Mouse (Mus musculus): ENCODE results near the gene Pcyt1a. TPM values are rescaled to one million over a fixed set of nuclear protein-coding genes. Genes with fewer than 3 reads are reported as not detected.

Gene Pcyt1a
- polyA plus RNA-seq, 1 experiment = 49.6 TPM

DNA sequence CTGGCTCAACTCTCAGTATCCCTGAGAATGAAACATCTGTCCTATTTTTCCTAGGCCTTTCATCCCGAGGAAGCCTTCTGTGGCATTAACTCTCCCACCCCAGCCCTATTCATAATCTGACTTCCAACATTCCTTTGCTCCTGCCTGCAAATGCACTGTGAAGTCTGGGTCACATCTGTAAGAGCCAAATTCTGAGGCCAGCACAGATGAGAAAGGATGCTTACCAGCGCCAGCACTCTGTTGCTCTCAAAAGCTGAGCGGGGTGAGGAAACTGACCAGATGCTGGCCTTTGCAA lies 34.2 kb upstream of the Pcyt1a start:
- 68% methylated on average over 3 of the region's 3 CpGs for WGBS
- H3K4me3 ChIP-seq (replicated peaks; ENCODE audit: control insufficient read depth, low read depth, low read length) = no peak overlapping the region
- H3K4me1 ChIP-seq (ENCODE audit: control insufficient read depth, insufficient read depth, low read length) = peaks cover 1% of the 10 kb centered on the region; the same call in 1 of the 2 replicates
- TF ChIP-seq CTCF (IDR thresholded peaks at IDR 0.05; ENCODE audit: control insufficient read depth, insufficient read depth, low read length) (no peak), POLR2A (IDR thresholded peaks at IDR 0.05; ENCODE audit: borderline replicate concordance, control insufficient read depth, low read depth, low read length) (no peak)
- no peak overlapping the region for H3K27ac ChIP-seq (ENCODE audit: control insufficient read depth, insufficient read depth, low read depth, low read length, poor library complexity)

DNA sequence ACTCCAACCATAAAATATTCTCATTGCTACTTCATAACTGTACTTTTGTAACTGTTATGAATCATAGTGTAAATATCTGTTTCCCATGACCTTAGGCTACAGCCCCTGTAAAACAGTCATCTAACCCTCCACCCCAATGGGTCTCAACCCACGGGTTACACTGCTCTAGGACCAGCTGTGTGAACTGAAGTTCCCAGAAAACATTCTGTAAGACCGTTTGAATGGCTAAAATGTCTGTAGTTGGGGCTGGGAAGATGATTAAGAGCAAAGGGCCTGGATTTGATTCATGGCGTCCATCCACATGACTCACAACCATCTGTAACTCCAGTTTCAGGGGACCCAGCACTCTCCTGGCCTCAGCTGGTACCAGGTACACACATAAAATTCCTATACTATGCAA lies 32.5 kb upstream of the Pcyt1a start:
- WGBS = 77% methylated on average over 3 of the region's 3 CpGs
- no peak overlapping the region for H3K27ac ChIP-seq (ENCODE audit: control insufficient read depth, insufficient read depth, low read depth, low read length, poor library complexity)
- peaks cover 4% of the 10 kb centered on the region for H3K4me1 ChIP-seq (ENCODE audit: control insufficient read depth, insufficient read depth, low read length)
- no peak for TF ChIP-seq CTCF (IDR thresholded peaks at IDR 0.05; ENCODE audit: control insufficient read depth, insufficient read depth, low read length)
- TF ChIP-seq POLR2A (IDR thresholded peaks at IDR 0.05; ENCODE audit: borderline replicate concordance, control insufficient read depth, low read depth, low read length) = no peak
- H3K4me3 ChIP-seq (replicated peaks; ENCODE audit: control insufficient read depth, low read depth, low read length) = no peak overlapping the region

DNA sequence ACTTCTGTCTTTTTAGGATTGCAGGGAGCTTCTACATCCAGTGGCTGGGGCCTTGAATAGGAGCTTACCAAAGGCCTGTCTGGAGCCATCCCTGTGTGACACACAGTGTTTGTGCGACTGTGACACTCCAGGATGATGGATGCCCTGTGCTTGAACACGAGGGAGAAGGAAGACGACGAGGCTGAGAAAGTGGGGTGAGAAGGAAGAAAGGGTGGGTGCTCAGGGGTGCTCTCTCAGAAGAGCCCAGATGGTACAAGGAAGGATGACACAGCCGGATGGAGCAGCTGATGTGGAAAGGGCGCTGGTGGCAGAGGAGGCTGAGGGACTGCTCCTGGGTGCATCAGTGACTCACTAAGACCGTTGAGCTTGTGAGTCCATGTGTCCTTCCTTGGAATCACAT lies 30.5 kb upstream of the Pcyt1a start, which contains the start of gene Tm4sf19:
Gene Tm4sf19, plus strand, starts transcription at position 240 of the 400 bp plus-strand sequence.
- H3K27ac ChIP-seq (ENCODE audit: control insufficient read depth, insufficient read depth, low read depth, low read length, poor library complexity) = no peak within 1 kb of the TSS
- H3K4me3 ChIP-seq (replicated peaks; ENCODE audit: control insufficient read depth, low read depth, low read length) = no peak within 1 kb of the TSS
- 60% methylated on average over 7 of the region's 7 CpGs for WGBS
- TF ChIP-seq POLR2A (IDR thresholded peaks at IDR 0.05; ENCODE audit: borderline replicate concordance, control insufficient read depth, low read depth, low read length) (no peak), CTCF (IDR thresholded peaks at IDR 0.05; ENCODE audit: control insufficient read depth, insufficient read depth, low read length) (no peak)
- peaks cover 4% of the 10 kb centered on the region for H3K4me1 ChIP-seq (ENCODE audit: control insufficient read depth, insufficient read depth, low read length)

DNA sequence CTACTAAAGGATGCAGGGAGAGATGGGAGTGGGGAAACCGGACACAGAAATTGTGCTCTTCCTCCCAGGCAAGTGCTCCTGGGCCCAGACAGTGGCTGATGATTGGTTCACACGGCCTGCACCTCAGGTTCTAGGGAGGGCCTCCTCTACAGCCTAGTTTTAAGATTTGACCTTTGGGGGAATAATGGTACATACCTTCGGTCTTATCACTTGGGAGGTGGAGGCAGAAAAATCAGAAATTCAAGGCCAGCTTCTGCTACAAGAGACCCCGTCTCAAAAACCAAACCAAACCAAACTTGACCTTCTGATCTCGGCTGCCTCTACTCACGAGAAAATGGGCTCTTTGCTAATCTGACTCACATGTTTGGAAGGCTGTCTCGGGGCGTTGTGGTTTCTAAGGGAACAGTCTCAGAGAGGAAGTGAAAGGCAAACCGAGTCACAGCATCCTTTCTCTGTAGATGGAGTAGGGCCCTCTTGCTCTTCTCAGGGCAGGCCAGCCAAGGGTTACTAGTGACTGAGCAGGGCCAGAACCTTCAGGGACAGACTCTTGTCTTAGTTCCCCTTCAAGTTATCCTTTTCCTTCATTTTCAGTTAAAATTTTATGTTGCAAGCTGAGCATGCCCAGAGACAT lies 29.3 kb upstream of the Pcyt1a start:
- WGBS = 41% methylated on average over 9 of the region's 9 CpGs
- Histone ChIP-seq H3K4me1 (ENCODE audit: control insufficient read depth, insufficient read depth, low read length) (peaks cover 2% of the 10 kb centered on the region), H3K27ac (ENCODE audit: control insufficient read depth, insufficient read depth, low read depth, low read length, poor library complexity) (no peak overlapping the region), H3K4me3 (replicated peaks; ENCODE audit: control insufficient read depth, low read depth, low read length) (no peak overlapping the region)
- TF ChIP-seq POLR2A (IDR thresholded peaks at IDR 0.05; ENCODE audit: borderline replicate concordance, control insufficient read depth, low read depth, low read length) (no peak), CTCF (IDR thresholded peaks at IDR 0.05; ENCODE audit: control insufficient read depth, insufficient read depth, low read length) (no peak)

DNA sequence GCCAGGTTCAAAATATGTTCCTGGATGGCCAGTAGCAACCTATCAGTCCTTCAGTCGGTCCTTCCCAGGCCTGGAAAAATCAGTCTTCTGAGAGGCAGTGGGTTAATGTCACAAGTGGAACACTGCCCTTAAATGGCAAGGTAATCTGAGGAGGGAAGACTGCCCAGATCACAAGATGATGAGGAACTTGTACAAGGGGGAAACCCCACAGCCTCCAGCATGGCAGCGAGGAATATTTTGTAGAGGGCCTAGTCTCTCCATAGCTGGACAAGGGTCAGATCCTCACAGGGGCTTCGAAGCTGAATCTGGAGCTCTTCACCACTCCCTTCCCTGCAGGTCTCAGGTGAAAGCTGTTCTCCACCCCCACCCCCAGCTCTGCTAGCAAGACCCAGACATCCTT lies 27.9 kb upstream of the Pcyt1a start:
- TF ChIP-seq CTCF (IDR thresholded peaks at IDR 0.05; ENCODE audit: control insufficient read depth, insufficient read depth, low read length) (no peak), POLR2A (IDR thresholded peaks at IDR 0.05; ENCODE audit: borderline replicate concordance, control insufficient read depth, low read depth, low read length) (no peak)
- Histone ChIP-seq H3K4me1 (ENCODE audit: control insufficient read depth, insufficient read depth, low read length) (peaks cover 2% of the 10 kb centered on the region), H3K4me3 (replicated peaks; ENCODE audit: control insufficient read depth, low read depth, low read length) (no peak overlapping the region), H3K27ac (ENCODE audit: control insufficient read depth, insufficient read depth, low read depth, low read length, poor library complexity) (no peak overlapping the region)
- 63% methylated on average over 3 of the region's 3 CpGs for WGBS

DNA sequence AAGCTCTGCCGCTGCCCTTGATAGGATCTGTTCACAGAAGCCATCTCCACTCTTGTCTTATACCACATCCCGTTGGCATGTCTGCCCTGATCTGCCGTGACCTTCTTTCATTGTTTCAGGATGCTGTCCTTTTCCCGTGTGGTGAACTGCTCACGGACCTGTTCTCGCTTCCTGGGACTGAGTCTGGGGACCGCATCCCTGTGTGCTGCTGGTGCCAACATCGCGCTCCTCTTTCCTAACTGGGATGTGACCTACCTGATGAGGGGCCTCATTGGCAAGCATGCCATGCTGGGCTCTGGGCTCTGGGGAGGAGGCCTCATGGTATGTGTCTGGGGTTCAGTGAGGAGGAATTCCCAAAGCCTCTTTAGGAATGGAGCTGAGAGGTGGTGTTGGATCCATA lies 25.0 kb upstream of the Pcyt1a start:
- H3K4me1 ChIP-seq (ENCODE audit: control insufficient read depth, insufficient read depth, low read length) = peaks cover 2% of the 10 kb centered on the region
- 91% methylated on average over 9 of the region's 9 CpGs for WGBS
- H3K4me3 ChIP-seq (replicated peaks; ENCODE audit: control insufficient read depth, low read depth, low read length) = no peak overlapping the region
- TF ChIP-seq POLR2A (IDR thresholded peaks at IDR 0.05; ENCODE audit: borderline replicate concordance, control insufficient read depth, low read depth, low read length) (no peak), CTCF (IDR thresholded peaks at IDR 0.05; ENCODE audit: control insufficient read depth, insufficient read depth, low read length) (no peak)
- no peak overlapping the region for H3K27ac ChIP-seq (ENCODE audit: control insufficient read depth, insufficient read depth, low read depth, low read length, poor library complexity)

DNA sequence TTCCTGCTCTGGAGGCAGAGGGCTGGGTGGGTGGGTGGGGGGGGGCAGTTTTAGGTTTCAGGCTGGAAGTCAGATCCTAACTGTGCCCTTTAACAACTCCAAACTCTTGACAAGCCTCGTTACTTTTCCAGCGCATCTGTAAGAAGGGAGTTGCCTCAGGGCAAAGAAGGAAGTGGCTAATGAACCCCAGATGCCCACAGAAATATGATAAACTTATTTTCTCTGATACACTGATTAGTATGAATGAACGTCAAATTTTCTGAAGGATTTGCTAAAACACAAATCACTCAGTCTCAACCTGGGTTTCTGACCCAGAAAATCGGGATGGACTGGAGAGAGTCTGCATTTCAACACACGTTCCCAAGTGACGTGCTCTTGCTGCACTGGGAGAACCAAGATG lies 24.1 kb upstream of the Pcyt1a start:
- no peak overlapping the region for H3K27ac ChIP-seq (ENCODE audit: control insufficient read depth, insufficient read depth, low read depth, low read length, poor library complexity)
- H3K4me3 ChIP-seq (replicated peaks; ENCODE audit: control insufficient read depth, low read depth, low read length) = no peak overlapping the region
- TF ChIP-seq CTCF (IDR thresholded peaks at IDR 0.05; ENCODE audit: control insufficient read depth, insufficient read depth, low read length) = no peak
- TF ChIP-seq POLR2A (IDR thresholded peaks at IDR 0.05; ENCODE audit: borderline replicate concordance, control insufficient read depth, low read depth, low read length) = no peak
- peaks cover 2% of the 10 kb centered on the region for H3K4me1 ChIP-seq (ENCODE audit: control insufficient read depth, insufficient read depth, low read length)
- WGBS = 50% methylated on average over 6 of the region's 6 CpGs

DNA sequence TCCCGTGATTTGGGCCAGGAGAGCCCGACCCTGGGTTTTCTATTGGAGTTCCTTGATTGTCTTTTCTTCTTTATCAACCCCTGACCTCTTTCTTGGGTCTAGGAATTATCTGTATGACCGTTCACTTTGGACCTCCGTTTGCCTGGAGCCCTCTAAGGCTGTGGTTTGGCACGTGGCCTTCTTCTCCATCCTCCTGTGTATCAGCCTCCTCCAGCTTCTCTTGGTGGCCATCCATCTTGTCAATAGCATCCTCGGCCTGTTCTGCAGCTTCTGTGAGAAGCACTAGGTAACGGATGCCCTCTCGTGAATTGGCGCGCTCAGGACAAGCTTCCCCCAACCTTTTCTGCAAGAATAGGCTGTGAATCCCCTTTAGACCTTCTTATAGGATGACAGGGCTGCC lies 23.0 kb upstream of the Pcyt1a start:
- Histone ChIP-seq H3K4me3 (replicated peaks; ENCODE audit: control insufficient read depth, low read depth, low read length) (no peak overlapping the region), H3K27ac (ENCODE audit: control insufficient read depth, insufficient read depth, low read depth, low read length, poor library complexity) (no peak overlapping the region), H3K4me1 (ENCODE audit: control insufficient read depth, insufficient read depth, low read length) (no peaks in the 10 kb centered on the region; the same call in none of the 2 replicates)
- no peak for TF ChIP-seq CTCF (IDR thresholded peaks at IDR 0.05; ENCODE audit: control insufficient read depth, insufficient read depth, low read length)
- no peak for TF ChIP-seq POLR2A (IDR thresholded peaks at IDR 0.05; ENCODE audit: borderline replicate concordance, control insufficient read depth, low read depth, low read length)
- 39% methylated on average over 10 of the region's 10 CpGs for WGBS

DNA sequence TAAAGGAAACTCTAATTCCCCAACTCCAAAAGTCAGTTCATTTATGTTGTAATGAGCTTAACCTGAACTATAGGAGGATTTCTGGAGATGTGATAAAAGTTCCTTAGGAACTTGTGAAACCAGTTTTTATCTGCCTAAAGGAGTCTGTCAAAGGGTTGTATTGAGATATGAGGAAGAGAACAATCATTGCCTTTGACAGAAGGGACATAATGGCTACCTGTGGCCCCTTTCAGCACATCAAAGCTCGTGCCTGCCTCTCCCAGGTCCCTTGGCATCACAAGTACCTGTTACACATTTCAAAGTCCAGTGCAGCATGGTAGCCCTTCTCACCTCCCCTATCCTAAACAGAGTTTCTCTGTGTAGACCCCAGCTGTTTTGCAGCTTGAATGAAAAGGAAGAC lies 13.3 kb upstream of the Pcyt1a start:
- no peak overlapping the region for H3K4me3 ChIP-seq (replicated peaks; ENCODE audit: control insufficient read depth, low read depth, low read length)
- H3K4me1 ChIP-seq (ENCODE audit: control insufficient read depth, insufficient read depth, low read length) = no peaks in the 10 kb centered on the region; the same call in 1 of the 2 replicates
- H3K27ac ChIP-seq (ENCODE audit: control insufficient read depth, insufficient read depth, low read depth, low read length, poor library complexity) = no peak overlapping the region
- no peak for TF ChIP-seq CTCF (IDR thresholded peaks at IDR 0.05; ENCODE audit: control insufficient read depth, insufficient read depth, low read length)
- TF ChIP-seq POLR2A (IDR thresholded peaks at IDR 0.05; ENCODE audit: borderline replicate concordance, control insufficient read depth, low read depth, low read length) = no peak
- WGBS = 79% methylated on average over 1 of the region's 1 CpGs

All from bone marrow, adult 2 months (tissue).